Mouse (Mus musculus) stomach, embryonic 16.5 days (tissue): Measurements from ENCODE around the gene Tbc1d20. TPM values are rescaled to one million over a fixed set of nuclear protein-coding genes. Genes with fewer than 3 reads are reported as not detected.

Source experiments
- ATAC-seq: fragments of 200-750 bp; cut with Nextera tagmentation; 2 replicates; pipeline ENCODE4 v1.8.0; 2017; ENCODE audit warnings: moderate number of reproducible peaks, moderate TSS enrichment; ENCODE audit not compliant: insufficient read depth, low FRiP score
- H3K27ac ChIP-seq: fragments of 300-500 bp; sonication (generic); 2 replicates; pipeline ENCODE4 v1.5.1; 2014; ENCODE audit warnings: low read length
- H3K27me3 ChIP-seq: fragments of 300-500 bp; sonication (generic); 2 replicates; pipeline ENCODE4 v1.6.1; 2014; ENCODE audit warnings: low read length, control low read depth, mixed read lengths; ENCODE audit not compliant: control insufficient read depth, insufficient read depth
- H3K36me3 ChIP-seq: fragments of 300-500 bp; sonication (generic); 2 replicates; pipeline ENCODE4 v1.6.1; 2014; ENCODE audit warnings: low read length; ENCODE audit not compliant: control insufficient read depth, insufficient read depth
- H3K4me1 ChIP-seq: fragments of 300-500 bp; sonication (generic); 2 replicates; pipeline ENCODE4 v1.6.1; 2014; ENCODE audit warnings: low read length, control low read depth, mixed read lengths; ENCODE audit not compliant: control insufficient read depth, insufficient read depth
- H3K4me2 ChIP-seq: fragments of 300-500 bp; sonication (generic); 2 replicates; pipeline ENCODE4 v1.6.1; 2014; ENCODE audit warnings: low read depth, low read length, mixed read lengths
- H3K4me3 ChIP-seq: fragments of 300-500 bp; sonication (generic); replicated peaks from 2 replicates; pipeline ENCODE4 v1.5.1; 2014; ENCODE audit warnings: mild to moderate bottlenecking, low read length
- H3K9ac ChIP-seq: fragments of 300-500 bp; sonication (generic); 2 replicates; pipeline ENCODE4 v1.6.1; 2014; ENCODE audit warnings: low read length
- H3K9me3 ChIP-seq: fragments of 300-500 bp; sonication (generic); replicated peaks from 2 replicates; pipeline ENCODE4 v1.6.1; 2016; ENCODE audit warnings: low read length, control low read depth; ENCODE audit not compliant: control insufficient read depth
- WGBS: fragments of 180-500 bp; shearing (Covaris S2); extraction: QIAGEN DNeasy Blood & Tissue Kit; methylation state at CpG from one replicate; pipeline ENCODE4 v1.1.7; 2014; 5-methylcytosine and 5-hydroxymethylcytosine counted together
- polyA plus RNA-seq: library from polyadenylated mRNA; unstranded; fragments of >200 nt; fragmentation: Nextera tagmentation; extraction: Ambion mirVana; gene quantifications from 2 replicates; pipeline ENCODE4 v1.2.1, GENCODE M21; 2015

The Tbc1d20 gene
- polyA plus RNA-seq, 1 experiment from 2014 or later: 38.9 TPM

DNA sequence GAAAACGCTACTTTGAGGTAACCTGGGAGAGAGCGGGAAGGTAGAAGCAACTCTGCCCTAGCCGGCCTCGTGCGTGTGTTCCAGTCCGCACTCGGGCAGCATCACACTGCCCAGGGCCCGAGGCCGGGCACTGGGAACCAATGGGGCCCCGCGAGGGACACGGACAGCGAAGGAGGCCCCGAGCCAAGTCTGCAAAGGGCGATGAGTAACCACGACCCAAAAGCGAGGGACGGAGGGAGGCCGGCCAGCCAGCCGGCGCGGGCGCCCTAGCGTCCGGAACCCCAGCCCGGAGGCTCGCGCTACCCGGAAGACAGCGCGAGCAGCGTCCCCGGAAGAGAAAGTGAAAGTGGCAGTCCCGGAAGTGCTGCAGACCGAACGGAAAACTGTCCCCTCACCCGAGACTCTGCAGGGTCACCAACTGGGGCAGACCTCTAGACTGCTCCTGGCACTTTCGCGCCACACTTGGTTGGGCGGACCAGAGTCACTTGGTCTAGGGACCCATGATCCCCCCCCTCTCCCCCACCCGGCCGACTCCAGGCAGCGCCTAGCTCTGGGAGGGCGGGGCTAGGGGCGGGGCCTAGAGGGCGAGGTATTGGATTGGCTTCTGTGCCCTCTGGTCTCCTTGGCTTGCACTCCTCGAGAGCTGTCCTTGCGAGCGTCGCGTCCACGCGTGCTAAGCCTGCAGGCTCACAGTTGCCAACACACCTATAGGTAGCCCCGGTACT, 38.6 kb downstream of the Tbc1d20 start, which contains the start of gene Rbck1:
Gene Rbck1, minus strand, starts transcription at position 553 of the 725 bp plus-strand sequence.
- peak within 1 kb of the TSS; percentile 74 for H3K4me2 ChIP-seq
- H3K4me1 ChIP-seq: peaks cover 14% of the 10 kb centered on the region
- peak within 1 kb of the TSS; percentile 91 for H3K9ac ChIP-seq
- ATAC-seq: peak; percentile 94
- H3K36me3 ChIP-seq: no peaks in the 10 kb centered on the region
- peak within 1 kb of the TSS; percentile 94 for H3K27ac ChIP-seq
- WGBS: 0% methylated on average over 54 of the region's 54 CpGs
- peak within 1 kb of the TSS; percentile 73 for H3K4me3 ChIP-seq
- no peaks in the 10 kb centered on the region for H3K27me3 ChIP-seq
- H3K9me3 ChIP-seq: no peaks in the 10 kb centered on the region

DNA sequence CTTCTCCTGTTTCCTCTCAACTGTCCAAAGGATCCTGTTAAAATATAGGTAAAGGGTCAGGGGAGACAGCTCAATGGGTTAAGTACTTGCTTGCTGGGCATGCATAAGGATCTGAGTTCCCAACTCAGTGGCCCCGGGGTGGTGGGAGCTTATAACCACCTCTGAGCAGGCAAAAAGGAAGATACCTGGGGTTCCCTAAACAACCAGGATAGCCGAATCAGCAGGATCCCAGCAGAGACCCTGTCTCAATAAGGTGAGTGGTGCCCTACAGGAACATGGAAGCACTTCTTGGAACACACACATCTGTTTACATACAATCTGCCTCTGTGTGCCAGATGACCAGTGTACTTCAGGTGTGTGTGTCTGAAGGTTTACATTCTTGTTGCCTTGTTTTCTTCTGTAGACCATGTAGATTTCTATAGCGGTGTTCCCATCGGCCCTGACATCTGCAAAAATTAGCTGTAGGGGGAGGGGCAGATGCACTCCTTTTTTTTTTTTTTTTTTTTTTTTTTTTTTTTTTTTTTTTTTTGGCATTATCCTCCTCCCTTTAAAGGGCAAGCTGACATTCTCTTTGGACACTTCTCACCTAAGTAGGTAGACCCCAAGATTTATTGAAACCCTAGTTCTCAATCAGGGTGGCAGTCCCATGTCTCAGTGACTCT, 39.8 kb downstream of the Tbc1d20 start:
- Histone ChIP-seq H3K4me1 (peaks cover 14% of the 10 kb centered on the region), H3K27ac (no peak overlapping the region), H3K9me3 (no peaks in the 10 kb centered on the region), H3K4me2 (no peak overlapping the region), H3K36me3 (no peaks in the 10 kb centered on the region), H3K4me3 (no peak overlapping the region), H3K9ac (no peak overlapping the region), H3K27me3 (no peaks in the 10 kb centered on the region)
- no peak for ATAC-seq
- 76% methylated on average over 4 of the region's 4 CpGs for WGBS

DNA sequence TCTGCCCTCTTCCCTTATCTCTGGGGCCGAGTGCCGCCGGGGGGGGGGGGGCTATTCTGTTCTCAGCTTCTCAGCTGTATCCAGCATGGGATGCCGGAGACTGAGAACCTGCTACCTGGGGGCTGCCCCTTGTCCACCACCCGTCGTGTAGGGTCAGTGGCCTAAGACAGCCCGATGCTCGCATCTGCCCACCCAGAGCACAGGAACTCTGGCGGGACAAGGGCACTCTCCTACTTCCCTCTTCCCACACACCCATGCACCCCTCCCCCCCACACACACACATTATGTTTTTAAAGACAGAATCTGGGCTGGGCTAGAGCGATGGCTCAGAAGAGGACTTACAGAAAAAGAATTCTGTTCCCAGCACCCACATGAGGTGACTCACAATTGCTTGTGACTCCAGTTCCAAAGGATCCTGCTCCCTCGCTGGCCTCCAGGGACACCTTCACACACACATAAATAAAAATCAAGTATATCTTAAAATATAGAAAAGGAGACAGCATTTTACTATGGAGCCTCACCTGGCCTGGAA, 41.7 kb downstream of the Tbc1d20 start:
- Histone ChIP-seq H3K4me3 (no peak overlapping the region), H3K27ac (no peak overlapping the region), H3K9me3 (no peaks in the 10 kb centered on the region), H3K36me3 (no peaks in the 10 kb centered on the region), H3K4me2 (no peak overlapping the region), H3K27me3 (no peaks in the 10 kb centered on the region), H3K4me1 (peaks cover 14% of the 10 kb centered on the region), H3K9ac (no peak overlapping the region)
- 53% methylated on average over 11 of the region's 11 CpGs for WGBS
- ATAC-seq: no peak

DNA sequence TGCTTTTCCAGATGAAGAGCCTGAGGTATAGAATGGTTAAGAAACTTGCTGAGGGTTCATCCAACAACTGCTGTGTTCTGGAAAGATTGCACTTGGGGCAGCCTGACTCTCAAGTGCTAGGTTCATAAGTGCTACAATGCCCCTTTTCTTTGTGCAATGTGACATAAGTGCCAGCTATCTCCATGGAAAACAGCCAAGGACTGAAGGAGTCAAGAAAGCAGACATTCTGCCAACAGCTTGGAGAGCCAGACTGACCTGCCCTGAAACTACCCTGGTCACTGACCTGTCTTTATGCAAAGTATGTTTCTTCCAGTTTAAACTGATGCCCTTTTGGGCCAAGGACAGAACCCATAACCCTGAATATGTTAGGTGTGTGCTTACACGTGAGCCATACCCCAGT, 43.2 kb downstream of the Tbc1d20 start:
- Histone ChIP-seq H3K27me3 (no peaks in the 10 kb centered on the region), H3K4me1 (peaks cover 3% of the 10 kb centered on the region; the same call in 1 of the 2 replicates), H3K9ac (no peak overlapping the region), H3K27ac (no peak overlapping the region), H3K4me2 (no peak overlapping the region), H3K9me3 (no peaks in the 10 kb centered on the region), H3K4me3 (no peak overlapping the region), H3K36me3 (no peaks in the 10 kb centered on the region)
- WGBS: 77% methylated on average over 1 of the region's 1 CpGs
- ATAC-seq: no peak

DNA sequence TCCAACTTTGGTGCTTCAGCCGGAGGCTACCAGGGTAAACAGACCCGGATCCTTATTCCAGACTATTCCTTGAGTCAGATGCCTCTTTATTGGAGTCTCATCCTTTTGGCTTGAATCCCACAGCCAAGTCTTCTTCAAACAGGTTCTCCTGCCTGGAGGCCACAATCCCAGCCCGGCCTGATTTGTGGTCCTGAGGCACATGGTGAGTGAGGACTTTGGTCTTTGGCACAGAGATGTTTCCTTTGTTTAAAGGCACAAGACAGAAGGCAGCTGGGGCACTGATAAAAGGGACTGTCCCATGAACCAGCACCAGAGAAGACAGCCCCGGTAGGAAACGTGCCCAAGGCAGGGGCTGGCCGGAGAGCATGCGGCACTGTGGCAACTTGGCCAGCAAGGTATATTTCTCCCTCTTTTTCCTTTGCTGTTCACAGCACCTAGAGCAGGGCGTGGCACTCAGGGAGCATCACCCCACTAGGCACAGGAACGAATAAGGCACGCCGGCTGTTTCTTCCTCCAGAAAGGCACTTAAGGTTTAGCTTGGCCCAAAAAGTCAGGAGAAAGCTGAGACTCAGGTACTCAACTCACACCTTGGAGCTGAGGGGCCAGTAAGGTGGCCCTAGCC, 44.1 kb downstream of the Tbc1d20 start:
- no peak for ATAC-seq
- WGBS: 82% methylated on average over 11 of the region's 11 CpGs

DNA sequence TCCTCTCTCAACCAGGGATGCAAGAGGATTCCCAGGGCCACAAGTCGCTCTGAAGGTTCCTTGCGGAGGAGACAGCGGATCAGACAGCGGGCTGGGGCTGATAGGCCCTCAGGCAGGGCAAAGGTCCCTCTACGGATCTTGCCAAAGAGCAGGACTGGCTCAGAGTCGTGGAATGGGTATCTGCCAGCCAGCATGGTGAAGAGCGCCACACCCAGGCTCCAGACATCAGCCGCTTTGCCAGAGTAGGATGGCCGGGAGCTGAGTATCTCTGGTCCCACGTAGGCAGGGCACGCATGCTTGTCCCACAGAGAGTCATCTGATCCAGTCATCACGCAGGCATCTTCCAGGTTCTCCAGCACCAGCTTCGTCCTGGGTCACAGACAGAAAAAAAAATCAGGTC, 44.7 kb downstream of the Tbc1d20 start:
- WGBS: 76% methylated on average over 13 of the region's 13 CpGs
- no peak for ATAC-seq
- no peak overlapping the region for H3K27ac ChIP-seq
- H3K4me3 ChIP-seq: no peak overlapping the region
- H3K4me2 ChIP-seq: no peak overlapping the region
- no peaks in the 10 kb centered on the region for H3K9me3 ChIP-seq
- no peaks in the 10 kb centered on the region for H3K4me1 ChIP-seq
- no peak overlapping the region for H3K9ac ChIP-seq
- no peaks in the 10 kb centered on the region for H3K36me3 ChIP-seq
- H3K27me3 ChIP-seq: no peaks in the 10 kb centered on the region

More for the DNA sequence above, 44.1 kb downstream of the Tbc1d20 start:
- Histone ChIP-seq H3K9me3 (no peaks in the 10 kb centered on the region), H3K4me3 (no peak overlapping the region), H3K9ac (no peak overlapping the region), H3K4me1 (peaks cover 2% of the 10 kb centered on the region; the same call in 1 of the 2 replicates), H3K27me3 (no peaks in the 10 kb centered on the region), H3K36me3 (no peaks in the 10 kb centered on the region), H3K4me2 (no peak overlapping the region), H3K27ac (no peak overlapping the region)

DNA sequence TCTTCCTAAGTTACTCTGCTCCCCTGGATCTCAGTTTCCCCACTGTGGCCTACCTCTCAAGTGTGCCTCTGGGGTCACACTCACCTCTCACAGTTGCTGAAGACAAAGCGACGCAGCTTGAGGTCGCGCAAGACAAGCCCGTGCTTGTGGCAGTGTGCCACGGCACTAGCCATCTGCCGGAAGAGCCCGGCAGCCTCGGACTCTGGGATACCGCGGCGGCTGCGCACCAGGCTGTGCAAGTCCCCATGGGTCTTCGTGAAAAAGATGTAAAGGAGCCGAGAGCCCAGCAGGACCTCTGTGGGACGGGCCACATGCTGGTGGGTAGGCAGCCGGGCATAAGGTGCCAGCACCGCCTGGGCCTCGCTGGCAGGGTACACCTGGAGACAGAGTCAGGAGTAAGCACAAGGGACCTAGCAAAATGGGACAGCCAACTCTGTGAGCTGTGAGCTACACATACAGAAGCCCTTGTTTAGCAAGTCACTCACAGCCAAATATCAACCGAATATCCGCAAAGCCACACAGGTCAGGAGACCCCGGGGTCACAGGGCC, 46.1 kb downstream of the Tbc1d20 start:
- WGBS: 88% methylated on average over 22 of the region's 22 CpGs
- Histone ChIP-seq H3K4me2 (no peak overlapping the region), H3K27me3 (no peaks in the 10 kb centered on the region), H3K4me3 (no peak overlapping the region), H3K9ac (no peak overlapping the region), H3K4me1 (0 out of 2 replicates have a peak, but pooled peaks cover 5% of the 10 kb centered on the region), H3K27ac (no peak overlapping the region), H3K36me3 (no peaks in the 10 kb centered on the region), H3K9me3 (no peaks in the 10 kb centered on the region)
- ATAC-seq: no peak

DNA sequence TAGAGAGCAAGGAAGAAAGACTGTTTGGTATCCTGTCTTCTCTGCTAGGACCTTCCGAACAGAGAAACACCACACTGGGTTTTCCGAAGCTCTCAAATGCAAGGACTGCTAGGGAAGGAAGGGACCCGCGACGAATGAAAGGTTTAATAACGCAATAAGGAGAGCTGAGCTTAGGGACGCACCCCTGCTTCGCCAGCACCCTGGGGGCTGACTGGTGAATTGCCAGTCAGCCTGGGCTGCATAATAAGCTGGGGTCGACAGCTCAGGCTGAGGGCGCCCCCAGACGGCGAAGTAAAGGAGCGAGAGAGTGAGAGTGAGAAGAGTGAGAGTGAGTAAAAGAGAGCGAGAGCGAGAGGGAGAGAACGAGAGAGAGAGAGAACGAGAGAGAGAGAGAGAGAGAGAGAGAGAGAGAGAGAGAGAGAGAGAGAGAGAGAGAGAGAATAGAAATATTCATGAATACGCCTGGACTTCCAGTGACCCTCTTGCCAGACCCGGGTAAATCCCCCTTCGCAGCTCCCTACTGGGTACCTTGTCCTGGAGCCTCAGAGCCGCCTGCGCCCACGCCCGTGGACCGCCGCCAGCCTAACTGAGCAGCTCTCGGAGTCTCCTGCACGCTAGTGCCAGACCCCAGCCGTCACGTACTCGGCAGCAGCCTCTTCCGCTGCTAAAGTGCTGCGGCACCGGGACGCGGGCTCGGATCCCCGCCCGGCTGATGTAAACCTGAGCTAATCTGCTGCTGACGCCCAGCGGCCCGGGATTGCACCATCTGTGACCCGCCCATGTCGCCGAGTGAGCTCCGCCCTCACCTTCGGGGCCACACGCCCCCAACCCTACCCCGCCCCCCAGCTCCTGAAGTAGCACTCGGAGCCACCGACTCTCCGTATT, 49.9 kb downstream of the Tbc1d20 start, which contains the start of gene Trib3:
Gene Trib3, minus strand, starts transcription at position 704 of the 885 bp plus-strand sequence.
- H3K36me3 ChIP-seq: no peaks in the 10 kb centered on the region
- ATAC-seq: peak; percentile 90
- WGBS: under 1% methylated on average over 52 of the region's 52 CpGs
- no peaks in the 10 kb centered on the region for H3K27me3 ChIP-seq
- H3K4me1 ChIP-seq: 0 out of 2 replicates have a peak, but pooled peaks cover 5% of the 10 kb centered on the region
- peak within 1 kb of the TSS; percentile 64 for H3K4me3 ChIP-seq
- peak within 1 kb of the TSS; percentile 93 for H3K4me2 ChIP-seq
- H3K9me3 ChIP-seq: no peaks in the 10 kb centered on the region
- H3K27ac ChIP-seq: no peak within 1 kb of the TSS
- peak within 1 kb of the TSS; percentile 75 for H3K9ac ChIP-seq
